Mouse (Mus musculus) thymus, postnatal 36 days (tissue): ENCODE measurements around the gene Pilra.
"Not testable (repeated sequence)": the region's sequence is repeated elsewhere in the genome, so short reads cannot be mapped to it uniquely, and the experiment has no call there.

ENCODE experiments used
- DNase-seq, 2 experiments: peaks; one replicate each; pipeline ENCODE4 v3.0.0; 2022; ENCODE audit warnings: mixed read lengths in 2 of 2

Pilra gene

DNA sequence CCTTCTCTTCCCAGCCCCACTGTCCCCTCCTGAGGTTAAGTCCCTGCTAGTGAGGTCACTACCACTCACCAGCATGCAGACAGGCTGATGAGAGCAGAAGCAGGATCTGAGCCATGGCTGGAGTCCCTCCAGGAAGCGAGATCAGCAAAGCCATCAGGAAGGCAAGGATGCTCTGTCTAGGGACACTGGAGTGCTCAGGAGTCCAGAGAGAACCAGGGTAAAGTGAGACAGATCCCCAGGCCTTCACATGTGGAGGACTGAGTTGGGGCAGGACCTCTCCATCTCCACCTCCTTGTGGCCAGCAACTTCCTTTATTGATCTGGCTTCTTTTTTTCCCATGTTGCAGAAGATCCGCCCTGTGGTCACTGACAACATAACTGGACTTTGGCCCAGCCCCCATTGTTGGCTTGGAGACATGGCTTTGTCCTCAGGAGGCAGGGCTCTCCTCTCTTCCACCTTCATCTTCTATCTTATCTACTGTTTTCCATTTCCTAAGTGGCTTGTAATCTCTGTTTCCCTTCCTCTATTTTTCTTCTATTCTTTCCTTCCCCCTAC, at the start of gene Pilra:
Pilra (minus strand) TSS at position 316 of the 555 bp plus-strand sequence.
- DNase-seq: not testable (repeated sequence)

- no peak for DNase-seq
Observed at GRCm38 (mm10) chr5:137883345-137883744, 47.3 kb upstream of the Pilra start.

- no peak for DNase-seq
Observed at GRCm38 (mm10) chr5:137882922-137883321, 46.8 kb upstream of the Pilra start.

DNA sequence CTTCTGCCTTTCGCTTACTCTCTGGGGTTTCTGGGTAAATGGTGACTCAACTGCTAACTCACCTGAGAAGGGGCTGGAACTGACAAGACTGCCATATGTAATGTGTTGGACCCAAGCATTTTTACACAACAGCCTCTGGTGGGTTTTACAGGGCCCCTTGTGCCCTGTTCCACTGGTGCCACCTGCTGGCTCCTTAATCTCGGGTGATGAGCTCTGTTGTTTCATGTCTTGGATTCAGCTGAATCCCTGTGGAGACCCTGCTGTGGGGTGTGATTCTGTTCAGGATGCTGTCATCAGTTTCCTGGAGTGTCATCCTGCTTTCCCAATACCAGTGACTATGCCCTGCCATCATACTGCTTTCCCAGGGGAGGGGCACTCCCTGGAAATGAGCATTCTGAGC, 41.8 kb upstream of the Pilra start:
- DNase-seq: peak; percentile 33 to 34

DNA sequence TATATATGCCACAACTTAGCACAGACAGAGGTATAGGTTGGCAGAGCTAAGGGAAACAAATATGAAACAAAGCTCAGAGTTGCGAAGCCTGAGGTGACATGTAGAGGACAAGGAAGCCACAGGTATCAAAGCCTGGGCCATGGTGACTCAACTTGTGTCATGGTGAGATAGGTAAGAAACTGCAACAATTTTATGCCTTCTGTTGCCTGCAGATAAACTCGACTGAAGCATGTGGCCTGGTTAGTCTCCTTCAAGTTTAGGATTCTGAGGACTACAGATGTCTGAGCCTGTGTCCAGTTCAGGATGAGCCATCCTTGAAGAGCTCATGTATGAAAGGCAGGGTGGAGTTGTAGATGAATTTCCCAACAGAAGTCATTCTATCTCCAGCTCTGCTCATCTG, 39.0 kb upstream of the Pilra start:
- no peak for DNase-seq

GRCm38 (mm10) chr5:137872381-137872702, 36.3 kb upstream of the Pilra start:
- DNase-seq: not testable (repeated sequence)

GRCm38 (mm10) chr5:137871644-137872380, 35.7 kb upstream of the Pilra start, which contains the start of gene Pilrb2:
Gene Pilrb2, minus strand, starts transcription at chr5:137871815.
- not testable (repeated sequence) for DNase-seq

DNA sequence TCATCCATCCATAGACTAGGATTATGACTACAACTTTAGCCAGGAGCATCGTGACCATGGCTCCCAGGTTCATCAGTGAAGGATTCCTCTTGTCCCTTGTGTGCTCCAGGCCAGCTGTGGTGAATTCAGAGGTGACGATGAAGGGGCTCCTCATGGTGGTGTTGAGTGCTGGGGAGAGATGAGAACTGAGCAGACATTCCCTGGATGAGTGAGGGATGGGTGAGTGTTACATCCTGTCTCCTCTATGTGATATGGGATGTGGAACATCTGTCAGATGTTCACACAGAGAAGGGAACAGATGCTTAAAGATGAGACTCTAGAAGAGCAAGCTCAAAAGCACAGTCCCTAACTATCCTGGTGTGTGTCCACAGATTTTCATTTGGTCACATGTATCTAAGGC, 32.5 kb upstream of the Pilra start:
- not testable (repeated sequence) for DNase-seq

DNA sequence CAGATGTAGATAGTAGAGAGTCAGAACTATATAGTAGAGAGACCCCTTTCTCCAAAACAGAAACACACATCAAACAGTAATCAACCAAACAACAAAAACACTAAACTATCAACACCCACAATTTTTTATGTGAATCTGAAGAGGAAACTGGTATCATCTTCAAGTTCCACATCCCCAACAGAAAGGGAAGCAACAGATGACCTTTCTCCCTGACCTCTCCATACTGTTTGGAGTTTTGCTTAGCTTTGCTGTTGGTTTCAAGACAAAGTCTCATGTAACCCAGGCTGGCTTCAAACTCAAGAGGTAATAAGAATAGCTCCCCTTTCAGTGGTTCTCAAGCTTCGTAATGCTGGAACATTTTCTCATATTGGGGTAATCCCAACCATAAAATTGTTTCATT, 27.9 kb upstream of the Pilra start:
- DNase-seq: not testable (repeated sequence)

DNA sequence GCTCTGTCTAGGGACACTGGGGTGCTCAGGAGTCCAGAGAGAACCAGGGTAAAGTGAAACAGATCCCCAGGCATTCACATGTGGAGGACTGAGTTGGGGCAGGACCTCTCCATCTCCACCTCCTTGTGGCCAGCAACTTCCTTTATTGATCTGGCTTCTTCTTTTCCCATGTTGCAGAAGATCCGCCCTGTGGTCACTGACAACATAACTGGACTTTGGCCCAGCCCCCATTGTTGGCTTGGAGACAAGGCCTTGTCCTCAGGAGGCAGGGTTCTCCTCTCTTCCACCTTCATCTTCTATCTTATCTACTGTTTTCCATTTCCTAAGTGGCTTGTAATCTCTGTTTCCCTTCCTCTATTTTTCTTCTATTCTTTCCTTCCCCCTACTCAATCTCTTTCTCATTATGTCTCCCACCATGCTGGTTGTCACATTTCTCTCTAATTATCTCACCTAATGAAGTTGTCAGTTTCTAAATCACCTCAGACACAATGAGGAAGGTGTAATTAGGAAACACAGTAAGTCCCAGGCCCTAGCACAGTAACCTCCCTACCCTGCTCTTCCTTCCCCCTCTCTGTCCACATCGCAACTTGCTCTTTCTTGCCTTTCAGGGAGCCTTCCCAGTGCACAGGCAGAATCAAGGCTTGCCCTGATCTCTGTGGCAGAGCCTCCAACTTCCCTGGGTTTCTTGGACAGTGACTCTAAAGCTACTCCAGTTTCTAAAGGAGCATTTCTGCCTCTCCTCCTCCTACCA, 22.1 kb upstream of the Pilra start, which contains the start of gene Pilrb1:
Pilrb1 (minus strand) TSS at position 147 of the 751 bp plus-strand sequence.
- not testable (repeated sequence) for DNase-seq

- DNase-seq: peak in 1 of 2 experiments; percentile 4
Observed at GRCm38 (mm10) chr5:137856870-137857269, 20.8 kb upstream of the Pilra start.

- DNase-seq: not testable (repeated sequence)
Observed at GRCm38 (mm10) chr5:137854907-137855306, 18.8 kb upstream of the Pilra start.

DNA sequence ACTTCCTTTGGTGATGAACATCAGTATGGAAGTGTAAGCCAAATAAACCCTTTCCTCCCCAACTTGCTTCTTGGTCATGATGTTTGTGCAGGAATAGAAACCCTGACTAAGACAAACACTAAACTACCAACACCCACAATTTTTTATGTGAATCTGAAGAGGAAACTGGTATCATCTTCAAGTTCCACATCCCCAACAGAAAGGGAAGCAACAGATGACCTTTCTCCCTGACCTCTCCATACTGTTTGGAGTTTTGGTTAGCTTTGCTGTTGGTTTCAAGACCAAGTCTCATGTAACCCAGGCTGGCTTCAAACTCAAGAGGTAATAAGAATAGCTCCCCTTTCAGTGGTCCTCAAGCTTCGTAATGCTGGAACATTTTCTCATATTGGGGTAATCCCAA, 14.2 kb upstream of the Pilra start:
- not testable (repeated sequence) for DNase-seq

- DNase-seq: not testable (repeated sequence)
Observed at GRCm38 (mm10) chr5:137837110-137837509, 1.0 kb upstream of the Pilra start.

GRCm38 (mm10) chr5:137836611-137837010, 530 bp upstream of the Pilra start:
- DNase-seq: no peak

DNA sequence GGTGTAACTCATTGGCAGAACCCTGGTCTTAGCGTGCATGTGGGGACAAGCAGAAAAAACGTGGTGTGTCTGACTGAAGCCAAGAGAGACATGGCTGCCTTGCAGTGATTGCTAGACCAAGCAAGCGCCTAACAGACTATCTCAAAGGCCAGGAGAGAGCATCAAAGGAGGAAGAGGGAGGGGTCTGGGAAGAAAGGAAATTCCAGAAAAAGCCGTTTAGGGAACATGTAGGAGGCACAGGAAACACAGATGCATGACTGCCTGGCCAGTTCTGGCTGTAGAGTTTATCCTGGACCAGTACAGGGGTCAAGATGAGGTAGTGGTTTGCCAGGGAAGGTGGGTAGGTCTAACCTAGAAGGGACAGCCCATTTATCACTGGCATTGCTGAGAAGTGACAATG, 2.6 kb downstream of the Pilra start:
- DNase-seq: no peak

GRCm38 (mm10) chr5:137831506-137831905, 4.6 kb downstream of the Pilra start:
- DNase-seq: no peak

DNA sequence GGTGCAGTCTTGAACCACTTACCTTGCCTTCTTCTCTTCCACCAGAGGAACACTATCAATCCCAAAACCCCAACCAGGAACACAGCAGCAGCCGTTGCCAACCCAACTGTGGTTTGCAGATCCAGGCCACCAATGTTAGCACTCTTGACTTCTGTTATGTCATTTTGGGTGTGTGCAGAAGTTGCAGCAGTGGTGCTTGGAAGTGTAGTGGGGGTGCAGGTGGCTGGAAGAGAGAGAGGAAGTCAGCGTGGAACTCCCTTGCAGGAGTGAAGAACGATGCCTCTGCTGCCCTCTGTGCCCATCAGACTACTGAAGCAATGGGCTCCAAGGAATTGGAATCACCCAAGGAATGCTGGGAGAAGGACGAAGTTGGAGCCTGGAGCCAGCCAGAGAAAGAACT, 5.0 kb downstream of the Pilra start:
- no peak for DNase-seq

DNA sequence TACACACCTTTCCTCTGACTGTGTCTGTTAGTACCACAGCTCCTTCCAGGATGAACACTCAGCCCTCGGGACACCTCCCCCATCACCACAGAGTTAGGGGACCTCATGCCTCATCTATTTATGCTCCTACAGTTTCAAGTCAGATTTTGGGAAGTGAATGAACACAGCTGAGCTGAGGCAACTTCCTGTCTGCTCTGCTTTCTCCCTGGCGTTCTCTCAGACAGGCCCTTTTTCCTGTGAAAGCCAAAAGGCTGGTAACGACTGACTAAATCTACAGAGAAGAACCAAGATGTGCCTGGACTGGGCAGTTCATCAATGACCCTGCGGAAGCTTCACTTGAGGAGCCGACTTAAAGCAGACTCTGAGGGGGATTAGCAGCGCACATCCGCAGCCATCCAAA, 5.8 kb downstream of the Pilra start:
- DNase-seq: no peak

- DNase-seq: no peak
Observed at GRCm38 (mm10) chr5:137828694-137829093, 7.4 kb downstream of the Pilra start.

DNA sequence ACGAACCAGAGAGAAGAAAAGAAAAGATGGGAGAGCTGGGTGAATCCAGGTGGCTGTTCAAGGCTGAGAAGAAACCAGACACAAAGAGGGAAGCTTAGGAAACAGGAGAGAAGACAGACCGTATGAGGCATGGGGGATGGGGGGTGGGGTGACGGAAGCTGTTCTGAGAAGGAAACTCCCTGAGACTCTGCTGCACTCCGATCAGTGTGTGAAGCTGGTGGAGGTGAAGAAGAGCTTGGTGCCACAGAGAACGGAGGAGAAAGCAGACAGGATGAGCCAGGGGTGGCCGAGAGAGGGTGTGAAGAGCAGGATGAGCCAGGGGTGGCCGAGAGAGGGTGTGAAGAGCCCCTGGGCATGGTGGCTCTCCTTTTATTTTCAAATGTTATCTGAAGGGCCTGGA, 9.7 kb downstream of the Pilra start:
- DNase-seq: no peak

DNA sequence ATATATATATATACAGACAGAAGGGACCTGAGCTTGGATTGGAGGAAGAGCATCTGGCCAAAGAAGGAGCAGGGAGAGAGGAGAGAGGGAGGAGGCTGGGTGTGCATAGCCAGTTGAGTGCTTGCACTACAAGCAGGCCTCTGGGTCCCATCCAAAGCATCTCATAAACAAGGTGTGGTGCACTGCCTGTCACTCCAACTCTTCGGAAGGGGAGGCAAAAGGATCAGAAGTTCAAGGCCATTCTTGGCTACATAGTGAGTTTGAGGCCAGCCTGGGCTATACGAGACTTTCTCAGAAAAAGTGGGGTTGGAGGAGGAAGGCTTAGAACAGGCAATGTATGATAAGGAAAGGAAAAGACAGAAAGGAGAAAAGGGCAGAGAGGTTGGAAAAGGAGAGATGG, 10.1 kb downstream of the Pilra start:
- DNase-seq: no peak

- no peak for DNase-seq
Observed at GRCm38 (mm10) chr5:137825030-137825429, 11.1 kb downstream of the Pilra start.
